Mouse (Mus musculus) embryonic facial prominence, embryonic 11.5 days (tissue): ENCODE results near the gene Kcnk7. TPM values are rescaled to one million over a fixed set of nuclear protein-coding genes. Genes with fewer than 3 reads are reported as not detected.
A peak's percentile ranks its signal among the peaks of the same experiment; 100 is the strongest.
"Not testable (repeated sequence)": the region's sequence is repeated elsewhere in the genome, so short reads cannot be mapped to it uniquely, and the experiment has no call there.

ENCODE experiments used
- ATAC-seq: fragments of 200-750 bp; cut with Nextera tagmentation; replicated peaks from 2 replicates; pipeline ENCODE4 v1.8.0; 2017; ENCODE audit warnings: low read depth; ENCODE audit not compliant: insufficient number of reproducible peaks, low FRiP score, low TSS enrichment
- DNase-seq: peaks from one replicate; pipeline ENCODE4 v3.0.0-alpha.2; 2015; ENCODE audit warnings: low spot score
- H3K27ac ChIP-seq: fragments of 300-500 bp; sonication (generic); replicated peaks from 2 replicates; pipeline ENCODE4 v1.5.1; 2014; ENCODE audit warnings: mild to moderate bottlenecking, low read depth, low read length, control low read depth
- H3K27me3 ChIP-seq: fragments of 300-500 bp; sonication (generic); 2 replicates; pipeline ENCODE4 v1.6.1; 2014; ENCODE audit warnings: mild to moderate bottlenecking, low read length, moderate library complexity, mixed read lengths; ENCODE audit not compliant: control insufficient read depth, insufficient read depth
- H3K36me3 ChIP-seq: fragments of 300-500 bp; sonication (generic); replicated peaks from 2 replicates; pipeline ENCODE4 v1.6.1; 2014; ENCODE audit warnings: low read depth, mild to moderate bottlenecking, low read length, moderate library complexity, mixed read lengths; ENCODE audit not compliant: control insufficient read depth, insufficient read depth
- H3K4me1 ChIP-seq: fragments of 300-500 bp; sonication (generic); 2 replicates; pipeline ENCODE4 v1.6.1; 2014; ENCODE audit warnings: low read length, mixed read lengths; ENCODE audit not compliant: control insufficient read depth, insufficient read depth
- H3K4me2 ChIP-seq: fragments of 300-500 bp; sonication (generic); 2 replicates; pipeline ENCODE4 v1.6.1; 2014; ENCODE audit warnings: low read depth, mild to moderate bottlenecking, control low read depth, low read length, moderate library complexity
- H3K4me3 ChIP-seq: fragments of 300-500 bp; sonication (generic); 2 replicates; pipeline ENCODE4 v1.5.1; 2014; ENCODE audit warnings: low read depth, low read length, control low read depth
- H3K9ac ChIP-seq: fragments of 300-500 bp; sonication (generic); replicated peaks from 2 replicates; pipeline ENCODE4 v1.6.1; 2014; ENCODE audit warnings: mild to moderate bottlenecking, control low read depth, low read length
- H3K9me3 ChIP-seq: fragments of 300-500 bp; sonication (generic); replicated peaks from 2 replicates; pipeline ENCODE4 v1.6.1; 2016; ENCODE audit warnings: mild to moderate bottlenecking, low read length, inconsistent platforms, mixed read lengths; ENCODE audit not compliant: control insufficient read depth
- WGBS: fragments of 180-500 bp; shearing (Covaris S2); extraction: QIAGEN DNeasy Blood & Tissue Kit; methylation state at CpG from one replicate; pipeline ENCODE4 v1.1.7; 2014; 5-methylcytosine and 5-hydroxymethylcytosine counted together
- polyA plus RNA-seq: library from polyadenylated mRNA; unstranded; fragments of >200 nt; fragmentation: Nextera tagmentation; extraction: Ambion mirVana; gene quantifications from 2 replicates; pipeline ENCODE4 v1.2.1, GENCODE M21; 2014

The Kcnk7 gene
- polyA plus RNA-seq, 1 experiment from 2014 or later = not detected

- WGBS = 95% methylated on average over 11 of the region's 12 CpGs
- H3K36me3 ChIP-seq, H3K4me1 ChIP-seq, ATAC-seq, H3K9ac ChIP-seq, DNase-seq, H3K27ac ChIP-seq, H3K9me3 ChIP-seq, H3K27me3 ChIP-seq: not testable (repeated sequence)
- H3K4me2 ChIP-seq = peak overlapping the region; percentile 71
- peak overlapping the region; percentile 71; the same call in 1 of the 2 replicates for H3K4me3 ChIP-seq
Observed at GRCm38 (mm10) chr19:5686954-5687353, 17.2 kb upstream of the Kcnk7 start.

GRCm38 (mm10) chr19:5687738-5688137, 16.4 kb upstream of the Kcnk7 start:
- Histone ChIP-seq H3K27ac (no peak overlapping the region; the same call in 1 of the 2 replicates), H3K4me2 (peak overlapping the region; percentile 71), H3K9me3 (no peaks in the 10 kb centered on the region), H3K36me3 (peaks cover 2% of the 10 kb centered on the region), H3K4me1 (peaks cover 12% of the 10 kb centered on the region), H3K4me3 (peak overlapping the region; percentile 71), H3K9ac (peak overlapping the region; percentile 66), H3K27me3 (no peaks in the 10 kb centered on the region)
- no peak for DNase-seq
- ATAC-seq = no peak
- WGBS = 23% methylated on average over 9 of the region's 9 CpGs

GRCm38 (mm10) chr19:5688200-5689087, 15.7 kb upstream of the Kcnk7 start, which contains the start of the genes Map3k11 and Pcnx3:
Map3k11 (plus strand) TSS chr19:5688742.
Pcnx3 (minus strand) TSS chr19:5688908.
- Histone ChIP-seq H3K27me3 (no peaks in the 10 kb centered on the region), H3K4me1 (peaks cover 12% of the 10 kb centered on the region), H3K27ac (peak within 1 kb of the TSS; percentile 61), H3K9me3 (no peaks in the 10 kb centered on the region), H3K4me3 (peak within 1 kb of the TSS; percentile 71), H3K9ac (peak within 1 kb of the TSS; percentile 69), H3K4me2 (peak within 1 kb of the TSS; percentile 71), H3K36me3 (peaks cover 3% of the 10 kb centered on the region)
- ATAC-seq (peak; percentile 90), DNase-seq (peak; percentile 97)
- under 1% methylated on average over 68 of the region's 69 CpGs for WGBS

- H3K4me3 ChIP-seq = peak overlapping the region; percentile 71
- H3K4me1 ChIP-seq = peaks cover 12% of the 10 kb centered on the region
- no peak for ATAC-seq
- no peaks in the 10 kb centered on the region for H3K9me3 ChIP-seq
- peaks cover 3% of the 10 kb centered on the region for H3K36me3 ChIP-seq
- H3K27ac ChIP-seq = peak overlapping the region; percentile 61
- 0% methylated on average over 7 of the region's 7 CpGs for WGBS
- DNase-seq = no peak
- peak overlapping the region; percentile 69 for H3K9ac ChIP-seq
- H3K4me2 ChIP-seq = peak overlapping the region; percentile 71
- no peaks in the 10 kb centered on the region for H3K27me3 ChIP-seq
Observed at GRCm38 (mm10) chr19:5689088-5689428, 15.1 kb upstream of the Kcnk7 start.

- H3K9ac ChIP-seq = peak overlapping the region; percentile 69
- H3K27ac ChIP-seq = peak overlapping the region; percentile 61
- no peaks in the 10 kb centered on the region for H3K9me3 ChIP-seq
- peak overlapping the region; percentile 71 for H3K4me2 ChIP-seq
- ATAC-seq (peak; percentile 23; the same call in 1 of the 2 replicates), DNase-seq (peak; percentile 87)
- WGBS = 10% methylated on average over 38 of the region's 42 CpGs
- peaks cover 12% of the 10 kb centered on the region for H3K4me1 ChIP-seq
- peak overlapping the region; percentile 71 for H3K4me3 ChIP-seq
- H3K36me3 ChIP-seq = peaks cover 3% of the 10 kb centered on the region
- H3K27me3 ChIP-seq = no peaks in the 10 kb centered on the region
Observed at GRCm38 (mm10) chr19:5689565-5690342, 14.4 kb upstream of the Kcnk7 start.

- Histone ChIP-seq H3K4me3 (peak overlapping the region; percentile 71), H3K9me3 (no peaks in the 10 kb centered on the region), H3K9ac (peak overlapping the region; percentile 69), H3K27ac (peak overlapping the region; percentile 61; the same call in 1 of the 2 replicates), H3K36me3 (peaks cover 3% of the 10 kb centered on the region), H3K27me3 (no peaks in the 10 kb centered on the region), H3K4me2 (peak overlapping the region; percentile 71), H3K4me1 (peaks cover 12% of the 10 kb centered on the region)
- DNase-seq (no peak), ATAC-seq (no peak)
- 69% methylated on average over 15 of the region's 15 CpGs for WGBS
Observed at GRCm38 (mm10) chr19:5690343-5690735, 13.8 kb upstream of the Kcnk7 start.

- H3K9me3 ChIP-seq = no peaks in the 10 kb centered on the region
- H3K4me1 ChIP-seq = peaks cover 14% of the 10 kb centered on the region
- H3K36me3 ChIP-seq = peaks cover 11% of the 10 kb centered on the region
- H3K4me2 ChIP-seq = peak overlapping the region; percentile 71
- H3K27me3 ChIP-seq = no peaks in the 10 kb centered on the region
- 71% methylated on average over 5 of the region's 5 CpGs for WGBS
- 0 out of 2 replicates have a peak overlapping the region, but pooled peaks have one; percentile 5 for H3K27ac ChIP-seq
- peak overlapping the region; percentile 71 for H3K4me3 ChIP-seq
- ATAC-seq (no peak), DNase-seq (no peak)
- H3K9ac ChIP-seq = peak overlapping the region; percentile 69
Observed at GRCm38 (mm10) chr19:5691601-5692000, 12.6 kb upstream of the Kcnk7 start.
